Mouse (Mus musculus) myocyte (in vitro differentiated cells): ENCODE measurements at regions not wholly inside any gene's neighbourhood (a gene's known extent, or its start where the extent isn't known, plus 50 kb on each side); places are given as distances from the start of the nearest gene placed in this dataset.
"Not testable (repeated sequence)": the region's sequence is repeated elsewhere in the genome, so short reads cannot be mapped to it uniquely, and the experiment has no call there.

ENCODE experiments used
- CEBPB ChIP-seq: IDR thresholded peaks from 2 replicates; pipeline ENCODE4 v1.6.1; 2011; ENCODE audit warnings: mild to moderate bottlenecking, moderate library complexity; ENCODE audit not compliant: poor library complexity, insufficient read depth, severe bottlenecking
- E2F4 ChIP-seq: IDR thresholded peaks from one replicate; pipeline ENCODE4 v1.6.1; 2011; ENCODE audit warnings: mild to moderate bottlenecking, control low read depth, moderate library complexity; ENCODE audit not compliant: insufficient read depth
- MAX ChIP-seq: IDR thresholded peaks from one replicate; pipeline ENCODE4 v1.6.1; 2011; ENCODE audit warnings: low read depth, mild to moderate bottlenecking, control low read depth
- MYOD1 ChIP-seq, 3 experiments: IDR thresholded peaks; one replicate each; pipeline ENCODE4 v1.6.1; 2011; ENCODE audit warnings: control low read depth in 2 of 3, low read depth in 2 of 3, mild to moderate bottlenecking in 2 of 3, moderate library complexity in 1 of 3; ENCODE audit not compliant: insufficient read length in 2 of 3, control insufficient read depth in 1 of 3
- MYOG ChIP-seq, 3 experiments: IDR thresholded peaks; one replicate each; pipeline ENCODE4 v1.6.1; 2011; ENCODE audit warnings: control low read depth in 2 of 3, low read depth in 2 of 3, mild to moderate bottlenecking in 2 of 3; ENCODE audit not compliant: insufficient read length in 2 of 3, control insufficient read depth in 1 of 3, insufficient read depth in 1 of 3
- POLR2A ChIP-seq: IDR thresholded peaks from one replicate; pipeline ENCODE4 v1.6.1; 2011; ENCODE audit warnings: low read depth, mild to moderate bottlenecking, control low read depth, moderate library complexity; ENCODE audit not compliant: insufficient read length
- POLR2AphosphoS2 ChIP-seq: IDR thresholded peaks from one replicate; pipeline ENCODE4 v1.6.1; 2011; ENCODE audit warnings: low read depth, control low read depth; ENCODE audit not compliant: insufficient read length
- USF1 ChIP-seq: IDR thresholded peaks from one replicate; pipeline ENCODE4 v1.6.1; 2011; ENCODE audit warnings: low read depth, mild to moderate bottlenecking, control low read depth, moderate library complexity

GRCm38 (mm10) chr9:41413091-41413490, 251.6 kb upstream of the Ubash3b start:
- TF ChIP-seq MAX; MYOD1 (IDR thresholded peaks at IDR 0.05; ENCODE audit: control insufficient read depth in 1 of 3, insufficient read length in 2 of 3, low read depth in 2 of 3); E2F4; MYOG (IDR thresholded peaks at IDR 0.05; ENCODE audit: control insufficient read depth in 1 of 3, insufficient read depth in 1 of 3, insufficient read length in 2 of 3, low read depth in 2 of 3); POLR2A; POLR2AphosphoS2; CEBPB; USF1: not testable (repeated sequence)
